Mouse (Mus musculus) A20 (cell line): ENCODE measurements around the gene Plcb2.

Experiments
- DNase-seq: peaks from one replicate; pipeline ENCODE4 v3.0.0-alpha.2; 2011; ENCODE audit warnings: low read depth, low spot score

Plcb2 gene

GRCm38 (mm10) chr2:118659493-118659892 is 68.7 kb downstream of the Plcb2 start:
- DNase-seq, result peak; percentile 23

- peak; percentile 36 for DNase-seq
Measured at GRCm38 (mm10) chr2:118659077-118659476, 69.2 kb downstream of the Plcb2 start.

- DNase-seq, result no peak
Measured at GRCm38 (mm10) chr2:118658457-118658856, 69.8 kb downstream of the Plcb2 start.
